Mouse (Mus musculus) heart, postnatal 14 days (tissue): Measurements from ENCODE around the gene Auts2. TPM values are rescaled to one million over a fixed set of nuclear protein-coding genes. Genes with fewer than 3 reads are reported as not detected.

Source experiments
- DNase-seq, 2 experiments: peaks; one replicate each; pipeline ENCODE4 v3.0.0; 2021 to 2022
- intact Hi-C: fragments of 180-260 bp; cut with DNase I; formaldehyde crosslinking; loops from one replicate; pipeline ENCODE4 v1.15.1; 2025
- total RNA-seq, 2 experiments: library from RNA; stranded (reverse); gene quantifications; 2 replicates each; pipeline ENCODE4 v1.2.3; 2021

The Auts2 gene
- total RNA-seq, 2 experiments from 2014 or later: 43.1 to 47.3 TPM

GRCm38 (mm10) chr5:132503431-132503830, 39.7 kb downstream of the Auts2 start:
- intact Hi-C loops: no loop called here

GRCm38 (mm10) chr5:132502036-132502435, 41.1 kb downstream of the Auts2 start:
- no peak for DNase-seq
- intact Hi-C loops: no loop called here

More at GRCm38 (mm10) chr5:132503431-132503830, 39.7 kb downstream of the Auts2 start:
- no peak for DNase-seq

- no peak for DNase-seq
- intact Hi-C loops: no loop called here
Observed at GRCm38 (mm10) chr5:132500817-132501231, 42.3 kb downstream of the Auts2 start.

- intact Hi-C loops: no loop called here
Observed at GRCm38 (mm10) chr5:132498896-132499295, 44.2 kb downstream of the Auts2 start.

DNA sequence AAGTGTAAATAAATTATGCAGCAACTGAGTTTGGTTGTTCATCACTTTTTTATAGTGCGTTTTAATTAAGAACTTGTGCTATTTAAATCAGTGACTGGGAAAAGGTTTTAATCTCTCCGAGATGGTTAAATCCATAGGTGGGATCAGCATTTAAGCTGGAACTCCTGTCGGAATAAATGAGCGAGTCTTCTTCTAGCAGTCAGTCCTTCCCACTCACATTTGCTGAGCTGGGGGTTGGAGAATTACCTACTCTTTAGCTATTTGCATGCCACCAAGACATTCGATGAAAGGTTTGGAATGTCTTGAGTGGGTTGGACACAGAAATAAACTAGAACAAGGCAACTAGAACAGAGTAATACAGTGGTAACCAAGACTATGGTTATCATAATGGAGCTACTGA, 45.1 kb downstream of the Auts2 start:
- intact Hi-C loops: no loop called here
- no peak for DNase-seq

More at GRCm38 (mm10) chr5:132498896-132499295, 44.2 kb downstream of the Auts2 start:
- no peak for DNase-seq

- DNase-seq: no peak
- intact Hi-C loops: no loop called here
Observed at GRCm38 (mm10) chr5:132492793-132493192, 50.4 kb downstream of the Auts2 start.

DNA sequence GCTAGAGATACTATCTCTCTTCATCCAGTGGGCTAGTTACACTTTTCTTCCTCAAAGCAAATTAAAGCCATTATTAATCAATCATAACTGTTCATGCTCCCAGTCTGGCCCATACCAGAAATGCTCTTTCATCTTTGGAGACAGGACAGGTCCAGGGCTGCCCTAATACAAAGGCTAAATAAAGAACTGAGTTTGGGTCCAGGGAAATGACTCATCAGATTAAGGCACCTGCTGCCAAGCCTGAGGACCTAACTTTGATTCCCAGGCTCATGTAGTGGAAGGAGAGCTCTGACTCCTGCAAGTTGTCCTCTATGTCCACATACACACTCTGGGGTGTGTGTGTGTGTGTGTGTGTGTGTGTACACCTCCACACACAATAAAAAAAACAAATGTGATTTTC, 51.1 kb downstream of the Auts2 start:
- peak in 1 of 2 experiments; percentile 28 for DNase-seq
- intact Hi-C loops: no loop called here

GRCm38 (mm10) chr5:132491508-132491907, 51.6 kb downstream of the Auts2 start:
- no peak for DNase-seq
- intact Hi-C loops: no loop called here

- intact Hi-C loops: no loop called here
- DNase-seq: peak in 1 of 2 experiments; percentile 32
Observed at GRCm38 (mm10) chr5:132490326-132490725, 52.8 kb downstream of the Auts2 start.

DNA sequence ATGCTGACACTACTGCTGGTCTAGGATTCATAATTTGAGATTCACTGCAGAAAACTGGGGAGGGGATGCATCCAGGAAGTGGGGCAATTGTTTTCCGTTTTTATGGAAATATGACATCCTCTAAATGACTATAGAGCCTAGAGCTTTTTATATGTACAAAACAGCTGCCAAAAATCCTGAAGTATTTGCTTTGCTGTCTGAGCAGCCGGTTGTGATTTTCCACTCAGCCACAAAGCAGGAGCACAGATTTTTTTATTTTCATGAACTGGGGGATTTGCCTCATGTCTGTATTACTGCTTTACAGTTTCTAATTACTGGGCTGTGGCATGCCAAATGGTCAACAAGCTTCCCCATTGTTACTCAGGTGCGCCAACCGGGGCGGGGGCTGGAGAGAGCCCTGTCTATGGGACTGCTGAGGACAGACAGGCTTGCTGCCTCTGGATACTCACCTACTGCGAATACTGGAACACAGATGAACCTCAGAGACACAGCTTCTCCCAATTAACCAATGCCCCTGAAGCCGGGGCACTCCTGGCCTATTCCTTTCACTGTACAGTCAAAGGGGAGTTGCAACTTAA, 53.3 kb downstream of the Auts2 start:
- DNase-seq: no peak
- intact Hi-C loops: loop anchor here (5.0 kb wide), 2 partner anchors 52 to 53 kb away; partner anchors contain the start of gene Auts2

DNA sequence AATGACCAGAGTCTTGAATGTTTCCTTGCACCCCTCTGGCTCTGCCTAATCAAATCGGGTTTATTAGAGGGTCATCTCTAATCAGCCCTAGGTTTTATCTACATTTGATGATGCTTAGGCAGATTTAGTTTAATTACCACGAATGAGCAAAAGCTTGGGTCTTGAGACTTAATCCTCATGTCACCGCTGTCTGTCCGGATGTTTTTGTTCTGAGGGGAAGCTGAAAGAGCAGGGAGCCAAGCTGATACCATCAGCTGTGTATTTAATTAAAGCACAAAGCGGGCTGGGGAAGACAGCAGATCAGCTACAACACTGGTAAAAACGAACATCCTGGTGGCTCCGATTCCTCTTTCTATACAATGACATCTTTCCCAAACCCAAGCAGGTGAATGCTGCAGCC, 56.3 kb downstream of the Auts2 start:
- no peak for DNase-seq
- intact Hi-C loops: loop anchor here (5.0 kb wide), 2 partner anchors 50 to 55 kb away; partner anchors contain the start of gene Auts2

DNA sequence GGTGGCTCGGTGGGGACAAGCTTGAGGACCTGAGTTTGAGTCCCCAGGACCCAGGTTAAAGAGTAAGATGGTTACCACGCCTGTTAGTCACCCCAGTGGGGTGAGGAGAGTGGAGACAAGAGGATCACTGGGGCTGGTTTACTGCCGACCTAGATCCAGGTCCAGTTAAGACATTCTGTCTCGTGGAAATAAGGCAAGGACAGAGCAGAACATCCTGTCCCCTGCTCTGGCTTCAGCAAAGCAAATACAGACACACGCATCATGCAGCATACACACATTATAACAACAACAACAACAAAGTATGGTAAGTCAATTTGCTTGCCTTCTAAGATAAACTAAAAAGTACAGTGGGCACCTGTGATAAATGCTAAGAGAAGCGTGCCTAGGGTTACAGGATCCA, 57.1 kb downstream of the Auts2 start:
- no peak for DNase-seq
- intact Hi-C loops: loop anchor here (5.0 kb wide), 2 partner anchors 49 to 56 kb away; partner anchors contain the start of gene Auts2

- no peak for DNase-seq
- intact Hi-C loops: loop anchor here (5.0 kb wide), 2 partner anchors 48 to 57 kb away; partner anchors contain the start of gene Auts2
Observed at GRCm38 (mm10) chr5:132485448-132485847, 57.7 kb downstream of the Auts2 start.

DNA sequence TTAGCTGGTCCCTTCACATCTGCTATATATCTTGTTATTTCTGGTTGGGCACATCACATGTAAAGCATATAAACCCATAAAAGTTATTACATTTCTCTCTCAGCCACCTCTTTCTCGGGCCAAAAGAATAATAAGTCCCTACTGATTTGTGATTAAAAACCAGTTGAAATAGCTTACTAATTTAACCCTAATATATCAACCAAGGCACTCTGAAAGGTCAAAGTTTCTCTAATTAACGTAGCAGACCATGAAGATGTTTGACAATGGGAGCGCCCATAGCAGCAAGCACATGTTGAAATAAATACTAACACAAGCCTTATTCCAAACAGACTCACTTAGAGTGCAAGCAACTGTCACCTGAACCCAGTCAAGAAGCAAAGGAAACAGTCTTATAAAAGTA, 61.7 kb downstream of the Auts2 start:
- intact Hi-C loops: no loop called here

DNA sequence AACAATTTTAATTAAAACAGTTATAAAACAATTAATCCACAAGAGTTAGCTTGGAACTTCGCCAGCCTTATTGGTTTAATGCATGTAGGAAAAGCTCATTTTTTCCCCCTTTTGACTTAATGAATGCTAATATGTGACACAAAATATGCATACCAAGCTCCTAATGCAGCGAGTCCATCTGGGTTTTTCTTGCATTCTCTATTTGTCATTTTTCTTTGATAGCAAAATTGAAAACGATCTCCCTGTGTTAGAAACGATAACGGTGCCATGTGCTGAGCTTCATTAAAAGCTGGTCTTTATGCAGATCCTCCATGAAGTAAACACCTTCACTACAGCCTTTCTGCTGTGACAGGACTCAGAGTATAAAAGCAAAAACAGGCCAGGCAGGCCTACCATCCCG, 62.7 kb downstream of the Auts2 start:
- no peak for DNase-seq

More for the DNA sequence above, 61.7 kb downstream of the Auts2 start:
- DNase-seq: no peak

DNA sequence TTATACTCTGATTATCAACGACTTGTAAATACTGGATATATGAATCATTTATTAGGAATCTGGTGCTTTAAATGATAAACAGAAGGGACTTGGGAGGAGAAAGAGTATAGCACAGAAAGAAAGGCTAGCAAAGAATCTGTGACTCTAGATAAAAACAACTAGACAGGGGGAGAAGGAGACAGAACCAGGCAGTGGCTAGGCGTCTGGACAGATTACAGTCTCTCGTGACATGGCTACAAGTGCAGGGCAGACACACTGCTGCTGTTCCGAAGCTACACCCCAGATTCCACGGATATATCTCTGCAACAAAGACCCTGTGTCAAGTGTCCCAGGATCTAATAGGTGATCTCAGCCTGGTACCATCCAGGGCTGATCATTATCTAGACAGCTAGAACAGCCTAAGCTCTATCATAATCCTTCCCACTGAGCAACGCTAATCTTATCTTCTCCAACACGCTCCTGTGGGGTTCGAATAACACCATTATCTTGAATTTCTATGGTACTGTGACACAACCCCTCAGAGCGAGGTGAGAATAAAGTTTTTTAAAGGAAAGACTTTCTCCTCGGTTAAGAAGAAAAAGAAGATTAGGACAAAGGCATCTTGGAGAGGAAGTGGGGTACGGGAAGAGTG, 63.8 kb downstream of the Auts2 start:
- intact Hi-C loops: no loop called here
- DNase-seq: no peak

More for the DNA sequence above, 62.7 kb downstream of the Auts2 start:
- intact Hi-C loops: no loop called here

DNA sequence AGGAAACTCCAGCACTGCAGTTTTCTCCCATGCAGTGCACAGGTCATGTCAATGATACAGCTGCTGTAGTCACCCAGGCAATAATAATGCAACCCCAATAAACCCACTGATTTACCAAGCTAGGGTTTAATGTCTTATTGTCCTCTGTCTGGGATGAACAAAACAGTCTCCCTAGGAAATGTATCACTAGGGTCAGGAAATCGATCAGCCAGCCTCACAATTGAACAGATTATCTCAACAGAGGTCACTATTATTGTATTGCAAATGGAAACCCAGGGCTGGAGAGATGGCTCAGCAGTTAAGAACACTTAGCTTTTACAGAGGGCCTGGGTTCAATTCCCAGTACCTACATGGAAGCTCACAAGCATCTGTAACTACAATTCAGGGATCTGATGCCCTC, 65.6 kb downstream of the Auts2 start:
- no peak for DNase-seq
- intact Hi-C loops: no loop called here

DNA sequence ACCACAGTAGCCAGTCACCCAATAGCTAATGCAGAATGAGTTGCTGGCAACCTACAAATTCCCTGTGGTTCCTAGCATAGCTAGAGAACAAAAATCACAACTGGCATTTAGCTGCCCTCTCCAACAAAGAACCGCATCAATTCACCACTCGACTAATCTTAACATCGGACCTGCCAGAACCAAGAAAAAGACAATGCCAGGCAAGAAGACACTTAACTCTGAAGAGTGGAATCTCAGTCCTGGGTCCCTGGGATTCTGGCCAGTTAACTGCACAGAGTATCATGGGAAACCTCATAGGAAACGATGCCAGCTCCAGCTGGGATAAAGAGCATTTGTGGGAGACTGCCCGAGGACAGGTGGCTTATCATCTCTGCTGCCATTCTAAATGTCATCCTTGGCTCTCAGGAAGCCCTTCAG, 70.2 kb downstream of the Auts2 start:
- peak in 1 of 2 experiments; percentile 48 for DNase-seq
- intact Hi-C loops: no loop called here

DNA sequence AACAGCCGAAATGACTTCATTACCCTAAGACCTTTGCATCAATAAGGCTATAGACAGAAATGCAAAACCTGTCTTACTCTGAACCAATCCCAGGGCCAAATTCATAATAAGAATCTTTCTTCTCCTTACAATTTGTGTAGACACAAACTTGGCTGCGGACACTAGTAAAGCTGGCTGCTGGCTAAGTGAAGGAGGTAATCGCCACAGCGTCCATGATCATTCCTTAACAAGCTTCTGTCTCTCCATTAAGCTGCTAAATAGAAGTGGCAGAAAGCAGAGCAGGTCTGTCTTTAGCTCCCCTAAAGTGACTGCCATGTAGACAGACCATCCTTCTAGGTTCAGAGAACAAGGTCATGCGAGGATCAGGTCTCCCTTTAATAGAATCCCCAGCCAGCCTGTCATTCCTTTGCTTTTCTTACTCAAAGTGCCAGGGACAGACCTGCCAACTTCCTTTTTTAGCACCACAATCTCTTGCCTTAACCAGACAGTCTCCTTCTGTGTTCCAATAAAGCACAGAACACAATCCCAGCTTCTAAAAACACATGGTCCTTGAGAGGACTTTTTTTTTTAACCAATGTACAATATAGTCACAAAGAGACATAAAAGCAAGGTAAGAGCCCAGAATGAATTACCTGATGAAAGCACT, 70.8 kb downstream of the Auts2 start:
- peak in 1 of 2 experiments; percentile 50 for DNase-seq
- intact Hi-C loops: no loop called here

DNA sequence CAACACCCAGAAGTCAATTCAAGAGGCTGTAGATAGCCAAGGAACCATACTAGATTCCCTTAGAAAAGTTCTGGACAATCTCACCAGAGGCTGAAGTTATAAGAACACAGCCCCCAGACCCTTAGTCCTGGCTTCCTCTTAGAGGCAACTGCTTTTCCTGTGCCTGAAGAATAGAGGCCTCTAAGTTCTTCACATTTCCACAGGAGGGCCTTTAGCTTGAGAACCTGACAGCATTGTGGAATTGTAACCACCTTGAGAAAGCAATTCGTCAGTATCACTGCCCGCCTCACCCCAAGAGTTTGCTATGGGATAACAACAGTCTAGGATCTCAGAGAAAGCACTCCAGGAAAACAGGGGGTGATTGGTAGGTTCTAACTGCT, 75.8 kb downstream of the Auts2 start:
- intact Hi-C loops: no loop called here
- no peak for DNase-seq
